21 mouse cellular contexts compared by ENCODE assay signal in genomic region chr13:44921721-44922120, GRCm38 (mm10).
"Had no signal": no experiment of that assay in that cellular context is flagged by ENCODE, and none has a peak within 500 bp of the region (broad histone marks: within the 10 kb centered on the region; RNA-seq: fewer than 3 reads in every experiment).

No protein-coding gene starts in this region.

- H3K4me1 ChIP-seq: lung, embryonic 15.5 days; midbrain, embryonic 10.5 days; midbrain, embryonic 13.5 days had no signal

- H3K9me3 ChIP-seq: kidney, embryonic 15.5 days; lung, embryonic 15.5 days; megakaryocyte, embryonic 14.5 days; midbrain, embryonic 10.5 days; midbrain, embryonic 13.5 days had no signal

- H3K4me3 ChIP-seq: kidney, embryonic 15.5 days; left cerebral cortex, adult 2 months; lung, embryonic 15.5 days; megakaryocyte, embryonic 14.5 days; midbrain, embryonic 10.5 days; midbrain, embryonic 13.5 days; myocyte had no signal

- H3K4me2 ChIP-seq: kidney, embryonic 15.5 days; liver, embryonic 11.5 days; lung, embryonic 15.5 days; midbrain, embryonic 13.5 days had no signal

- ATAC-seq: midbrain, embryonic 13.5 days; midbrain, embryonic 16.5 days had no signal

- H3K27me3 ChIP-seq: kidney, embryonic 15.5 days; lung, embryonic 15.5 days; megakaryocyte, embryonic 14.5 days; midbrain, embryonic 13.5 days had no signal

- H3K9ac ChIP-seq: kidney, embryonic 15.5 days; liver, embryonic 14.5 days; lung, embryonic 15.5 days; midbrain, embryonic 13.5 days had no signal

- DNase-seq: kidney, postnatal 10 days; kidney, postnatal 36 days; lung, adult 18-20 months; lung, postnatal 10 days; lung, postnatal 36 days; right cerebral cortex, postnatal 14 days; right cerebral cortex, postnatal 4 days; thymus, adult 2 months; thymus, postnatal 14 days; thymus, postnatal 4 days had no signal

- H3K27ac ChIP-seq: kidney, embryonic 15.5 days; left cerebral cortex, adult 2 months; liver, embryonic 14.5 days; lung, embryonic 15.5 days; midbrain, embryonic 10.5 days; midbrain, embryonic 13.5 days; stomach, postnatal 0 days had no signal
